Mouse (Mus musculus) adrenal gland, postnatal 36 days (tissue): Measurements from ENCODE around the gene Spryd3. TPM values are rescaled to one million over a fixed set of nuclear protein-coding genes. Genes with fewer than 3 reads are reported as not detected.

ENCODE experiments used
- DNase-seq, 2 experiments: peaks; one replicate each; pipeline ENCODE4 v3.0.0; 2021; ENCODE audit warnings: mixed read lengths in 1 of 2
- total RNA-seq, 2 experiments: library from RNA; stranded (reverse); gene quantifications; 2 replicates each; pipeline ENCODE4 v1.2.3; 2021

The Spryd3 gene
- total RNA-seq, 2 experiments from 2014 or later = 34.4 to 42.4 TPM

DNA sequence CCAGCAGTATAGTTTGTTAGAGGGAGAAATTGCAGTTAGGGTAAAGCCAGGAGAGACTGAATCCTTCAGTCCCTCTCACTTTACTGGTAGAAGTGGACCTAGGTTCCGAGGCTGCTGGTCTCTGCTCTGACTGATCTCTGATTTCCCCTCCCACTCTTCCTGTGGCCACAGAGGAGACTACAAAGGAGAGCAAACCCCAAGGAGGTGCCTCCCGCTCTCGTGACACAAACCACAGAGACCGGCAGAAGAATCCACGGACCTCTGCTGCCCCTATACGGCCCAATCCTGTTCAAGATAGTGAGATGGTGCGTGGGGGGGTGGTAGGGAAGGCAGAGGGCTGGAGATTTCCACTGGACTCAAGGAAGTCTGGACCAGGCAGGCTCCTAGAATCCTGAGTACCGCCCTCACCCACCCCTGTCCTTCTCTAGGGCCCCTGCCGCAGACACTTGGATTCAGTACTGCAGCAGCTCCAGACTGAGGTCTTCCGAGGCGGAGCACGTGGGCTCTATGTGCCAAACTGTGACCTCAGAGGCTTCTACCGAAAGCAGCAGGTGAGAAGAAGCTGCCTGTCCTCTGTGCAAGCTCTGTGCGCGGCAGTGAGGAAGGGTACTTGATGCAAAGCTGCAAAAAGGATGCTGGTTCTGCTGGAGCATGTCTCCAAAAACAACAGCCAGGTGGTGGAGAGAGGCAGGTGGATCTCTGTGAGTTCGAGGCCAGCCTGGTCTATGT is 11.8 kb upstream of the Spryd3 start:
- no peak for DNase-seq

DNA sequence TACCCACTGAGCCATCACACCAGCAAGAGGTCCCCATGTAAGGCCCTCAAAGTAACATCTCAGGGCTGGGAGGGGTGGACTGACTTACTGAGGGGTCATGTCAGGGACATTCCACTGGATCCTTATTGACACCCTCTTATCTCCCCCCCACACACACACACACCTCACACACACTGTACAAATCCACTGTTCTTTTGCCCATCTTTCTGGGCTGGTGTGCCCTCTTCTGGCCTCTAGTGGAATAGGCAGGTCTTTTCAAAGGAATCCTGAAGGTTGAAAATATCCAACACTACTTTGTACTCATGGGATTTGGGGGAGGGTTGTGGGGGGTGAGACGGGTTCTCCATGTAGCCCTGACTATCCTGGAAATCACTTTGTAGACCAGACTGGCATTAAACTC is 10.8 kb upstream of the Spryd3 start:
- peak; percentile 44 to 60 for DNase-seq

DNA sequence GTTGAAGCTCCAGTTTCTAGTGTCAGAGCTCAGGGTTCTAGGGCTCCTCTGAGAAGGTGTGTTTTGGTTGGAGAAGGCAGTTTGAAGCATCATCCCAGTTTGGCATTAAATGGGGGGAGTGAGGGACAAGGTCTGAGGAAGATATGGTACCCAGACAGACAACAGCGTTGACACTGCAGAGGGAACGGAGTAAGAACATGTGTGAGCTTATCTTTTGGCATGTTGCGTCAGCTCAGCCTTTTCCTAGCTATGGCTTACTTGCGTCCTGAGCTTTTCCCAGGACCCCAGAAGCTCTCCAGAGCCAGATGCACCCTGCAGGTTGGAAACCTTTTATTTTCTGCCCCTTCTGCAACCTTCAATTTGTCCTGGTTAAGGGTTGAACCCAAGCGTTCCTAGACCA is 10.1 kb upstream of the Spryd3 start:
- DNase-seq = no peak

DNA sequence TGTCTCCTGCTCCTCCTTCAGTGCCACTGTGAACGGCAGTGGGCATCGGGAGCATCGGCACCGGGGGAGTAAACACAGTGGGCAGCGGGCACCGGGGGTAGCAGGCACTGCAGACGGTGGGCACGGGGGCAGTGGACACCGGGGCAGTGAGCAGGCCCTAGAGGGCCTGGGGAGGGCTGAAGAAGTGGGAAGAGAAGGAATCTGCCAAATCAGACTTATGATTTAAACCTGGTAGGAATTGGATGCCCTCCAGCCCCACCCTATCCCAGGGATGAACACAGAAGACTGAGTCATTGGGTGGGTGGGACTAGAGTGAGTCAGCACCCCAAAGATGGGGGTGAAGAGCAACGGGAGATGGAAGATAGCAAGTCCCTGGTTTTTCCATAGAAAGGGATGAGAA is 9.3 kb upstream of the Spryd3 start:
- peak; percentile 86 to 89 for DNase-seq

DNA sequence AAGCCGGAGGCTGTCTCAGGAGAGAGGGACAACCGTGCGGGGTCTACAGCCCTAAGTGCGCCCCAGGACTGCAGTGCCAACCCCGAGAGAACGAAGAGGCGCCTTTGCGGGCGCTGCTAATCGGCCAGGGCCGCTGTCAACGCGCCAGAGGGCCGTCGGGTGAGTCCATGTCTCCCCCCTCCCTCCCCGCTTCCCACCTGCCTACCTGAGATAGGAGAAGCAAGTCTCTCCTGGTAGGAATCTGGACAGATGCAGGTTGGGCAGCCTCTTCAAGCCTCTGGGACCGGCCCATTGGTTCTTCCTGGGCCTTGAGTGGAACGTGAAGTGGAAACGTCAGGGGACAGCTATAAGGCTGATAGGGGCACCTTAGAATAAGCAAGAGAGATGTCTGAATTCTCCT is 8.7 kb upstream of the Spryd3 start:
- DNase-seq = no peak

DNA sequence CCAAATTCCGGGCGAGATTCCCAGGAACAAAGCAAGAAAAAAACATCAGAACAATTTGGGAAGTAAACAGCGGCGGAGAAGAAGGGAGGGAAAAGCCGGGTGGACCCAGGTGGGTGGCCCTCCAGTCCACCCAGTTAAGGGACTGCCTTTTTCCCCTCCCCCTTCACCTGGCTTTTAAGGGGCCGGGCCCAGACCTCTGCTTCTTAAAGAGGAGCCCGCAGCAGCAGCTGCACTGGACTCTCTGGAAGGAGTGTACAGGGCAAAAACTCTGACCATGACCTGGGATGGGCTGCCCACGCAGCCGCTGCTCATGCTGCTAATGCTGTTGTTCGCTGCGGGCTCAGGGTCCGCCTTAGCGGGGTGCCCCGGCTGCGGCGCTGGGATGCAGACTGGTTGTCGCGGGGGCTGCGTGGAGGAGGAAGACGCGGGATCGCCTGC is 8.3 kb upstream of the Spryd3 start, which contains the start of gene Igfbp6:
Gene Igfbp6, plus strand, starts transcription at position 89 of the 438 bp plus-strand sequence.
- no peak for DNase-seq

DNA sequence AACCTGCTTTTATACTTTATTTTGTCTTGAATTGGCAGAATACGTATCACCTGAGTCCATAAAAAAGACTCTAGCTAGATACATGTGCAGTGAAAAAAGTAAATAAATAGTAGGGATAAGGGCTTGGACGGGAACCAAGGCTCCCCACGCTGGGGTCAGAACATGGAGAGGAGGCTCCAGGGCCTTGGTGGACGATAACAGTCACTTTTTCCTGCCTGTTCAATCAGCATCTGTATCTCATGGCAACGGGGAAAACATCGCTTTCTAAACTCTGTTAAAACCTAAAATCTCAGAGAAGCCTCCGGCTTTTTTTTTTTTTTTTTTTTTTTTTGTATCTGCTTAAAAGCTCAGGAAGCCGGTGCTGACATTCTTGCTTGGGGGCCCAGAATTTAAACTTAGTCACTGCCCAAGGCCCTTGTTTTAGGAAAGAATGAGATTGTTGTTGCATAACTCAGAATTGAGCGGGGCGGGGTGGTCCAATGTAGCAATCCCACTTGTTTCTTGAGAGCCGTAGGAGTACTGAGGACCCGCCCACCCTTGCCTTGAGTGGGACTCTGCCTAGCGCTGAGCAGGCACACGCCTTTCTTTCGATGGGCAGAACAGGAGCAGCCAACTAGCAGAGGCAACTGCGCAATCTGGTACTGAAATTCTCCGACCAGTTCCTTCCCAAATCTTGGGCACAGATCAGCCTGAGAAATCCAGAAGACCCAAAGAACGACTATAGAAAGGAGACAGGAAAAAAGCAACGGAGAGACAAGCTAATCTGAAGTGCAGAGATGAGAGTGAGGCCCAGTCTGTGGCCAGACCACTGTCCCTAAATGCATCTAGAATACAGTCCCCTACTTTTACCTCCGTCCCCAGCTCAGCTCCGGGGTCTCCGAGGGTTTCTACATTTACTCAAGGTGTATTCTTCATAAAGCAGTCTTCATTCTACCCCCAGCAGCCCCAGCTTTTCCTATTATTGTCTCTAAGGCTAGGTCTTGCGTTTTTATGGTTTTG is 7.2 kb upstream of the Spryd3 start:
- no peak for DNase-seq

DNA sequence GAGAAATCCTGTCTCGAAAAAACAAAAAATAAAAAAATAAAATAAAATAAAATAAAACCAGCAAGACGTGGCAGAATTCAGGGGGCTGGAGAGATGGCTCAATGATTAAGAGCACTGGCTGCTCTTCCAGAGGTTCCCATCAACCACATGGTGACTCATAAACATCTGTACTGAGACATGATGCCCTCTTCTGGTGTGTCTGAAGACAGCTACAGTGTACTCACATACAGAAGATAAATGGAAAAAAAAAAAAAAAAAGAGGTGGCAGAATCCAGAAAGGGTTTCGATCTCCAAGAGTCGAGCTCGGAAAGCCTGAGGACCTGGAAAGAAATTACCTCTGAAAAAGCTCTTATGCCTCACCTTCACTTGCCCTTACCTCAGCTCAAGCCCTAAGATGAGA is 5.1 kb upstream of the Spryd3 start:
- DNase-seq = no peak

DNA sequence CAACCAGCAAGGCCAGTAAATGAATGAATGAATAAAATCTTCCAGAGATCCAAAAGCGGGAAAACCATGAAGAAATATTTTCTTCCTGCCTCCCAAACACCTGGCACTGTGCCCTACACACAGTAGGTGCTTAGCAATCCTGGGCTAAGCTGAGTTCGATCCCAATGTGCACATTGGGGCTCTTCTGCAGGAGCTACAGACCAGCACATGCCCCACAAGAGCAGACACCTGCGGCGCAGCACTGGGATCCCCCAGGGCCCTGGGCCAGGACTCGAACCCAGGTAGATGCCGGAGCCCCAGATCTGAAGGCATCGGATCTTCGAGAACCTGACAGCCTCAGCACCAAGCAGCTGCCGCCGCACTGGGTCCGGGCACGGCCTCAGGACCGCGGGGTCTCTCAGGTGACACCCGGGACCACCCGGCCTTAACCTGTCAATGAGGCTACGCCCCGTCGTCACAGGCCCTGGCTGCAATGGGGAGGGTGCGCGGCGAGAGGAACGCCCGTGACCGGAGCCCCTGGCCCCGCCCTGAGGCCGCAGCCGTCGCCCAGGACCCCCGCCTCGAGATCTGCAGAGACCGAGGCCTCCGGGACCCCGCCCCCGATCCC is 409 bp downstream of the Spryd3 start:
- no peak for DNase-seq

DNA sequence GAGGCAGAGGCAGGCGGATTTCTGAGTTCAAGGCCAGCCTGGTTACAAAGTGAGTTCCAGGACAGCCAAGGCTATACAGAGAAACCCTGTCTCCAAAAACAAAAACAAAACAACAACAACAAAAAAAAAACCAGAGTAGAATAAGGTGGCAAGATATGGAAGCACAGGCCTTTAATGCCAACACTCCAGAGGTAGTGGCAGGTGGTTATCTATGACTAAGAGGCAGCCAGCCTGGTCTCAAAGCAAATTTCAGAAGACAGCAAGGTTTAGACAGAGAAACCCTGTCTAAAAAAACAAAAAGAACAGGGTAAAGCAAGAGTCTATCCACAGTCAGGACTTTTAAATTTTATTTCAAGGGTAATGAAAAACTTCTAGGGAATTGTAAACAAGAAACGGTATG is 1.3 kb downstream of the Spryd3 start:
- DNase-seq = no peak

DNA sequence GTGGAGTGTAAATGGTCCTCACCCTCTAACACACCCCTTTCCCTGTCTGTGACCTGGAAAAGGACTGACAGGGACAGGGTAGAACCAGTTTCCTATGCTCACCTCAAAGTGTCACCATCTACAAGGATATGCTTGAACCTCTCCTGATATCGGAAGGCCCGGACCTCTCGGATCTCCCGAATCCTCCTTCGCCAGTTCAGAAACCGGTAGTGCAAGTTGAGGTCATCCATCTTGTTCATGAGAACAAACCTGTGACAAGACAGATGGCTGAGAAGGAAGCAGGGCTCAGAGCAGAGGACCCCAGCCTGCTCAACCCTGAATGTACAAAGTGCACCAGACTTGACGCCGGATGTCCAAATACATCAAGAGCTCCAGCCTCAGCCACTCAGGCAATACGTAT is 2.7 kb downstream of the Spryd3 start:
- DNase-seq = no peak

DNA sequence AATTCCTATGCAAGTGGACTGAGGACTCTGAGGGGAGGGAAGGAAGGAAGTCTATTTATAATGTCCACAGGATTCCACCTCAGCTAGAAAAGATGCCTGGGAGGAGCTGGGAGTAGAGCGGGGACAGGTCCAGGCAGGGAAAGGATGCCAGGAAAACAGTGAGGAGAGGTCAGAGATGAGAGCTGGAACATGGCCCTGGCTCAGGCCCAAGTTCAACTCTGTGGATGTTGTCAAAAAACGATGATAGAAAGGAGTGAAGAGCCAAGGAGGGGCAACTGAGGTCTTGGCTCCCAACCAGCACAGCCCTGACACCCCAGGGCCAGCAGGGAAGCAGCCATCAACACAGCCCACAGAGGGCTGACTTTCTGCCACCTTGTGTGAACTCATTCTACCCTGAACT is 9.7 kb downstream of the Spryd3 start:
- peak; percentile 76 to 80 for DNase-seq

DNA sequence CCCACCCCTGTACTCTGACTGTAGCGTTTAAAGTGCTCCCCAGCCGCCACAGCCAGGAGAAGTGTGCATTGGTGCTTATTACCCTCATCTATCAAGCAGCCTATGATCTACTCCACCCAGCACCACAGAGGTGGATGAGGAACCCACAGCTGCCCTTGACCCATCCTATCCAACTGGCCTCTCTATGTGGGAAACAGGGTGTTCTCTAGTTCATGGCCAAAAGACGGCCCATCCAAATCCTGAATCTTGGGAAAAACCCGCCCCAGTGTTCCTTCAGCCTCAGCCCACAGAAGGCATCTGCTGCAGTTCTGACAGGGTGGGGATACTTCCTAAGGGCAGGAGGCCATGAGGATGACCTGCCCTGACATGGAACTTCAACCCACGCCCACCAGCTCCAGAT is 15.5 kb downstream of the Spryd3 start:
- DNase-seq = no peak

DNA sequence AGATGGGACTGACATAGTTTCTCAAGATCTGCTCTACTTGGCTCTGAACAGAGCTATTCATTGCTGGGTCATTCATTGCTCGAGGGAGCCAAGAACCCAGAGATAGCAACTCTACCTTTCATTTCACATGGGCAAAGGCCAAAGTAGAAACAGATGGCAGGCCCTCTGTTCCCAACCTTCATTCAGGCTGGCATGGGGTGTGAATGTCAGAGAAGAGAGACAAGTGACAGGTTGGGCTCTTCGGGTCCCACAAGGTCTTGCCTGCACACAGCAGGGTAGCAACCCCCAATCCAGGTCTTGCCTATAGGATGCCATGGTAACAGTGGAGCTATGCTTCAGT is 16.2 kb downstream of the Spryd3 start:
- DNase-seq = no peak

DNA sequence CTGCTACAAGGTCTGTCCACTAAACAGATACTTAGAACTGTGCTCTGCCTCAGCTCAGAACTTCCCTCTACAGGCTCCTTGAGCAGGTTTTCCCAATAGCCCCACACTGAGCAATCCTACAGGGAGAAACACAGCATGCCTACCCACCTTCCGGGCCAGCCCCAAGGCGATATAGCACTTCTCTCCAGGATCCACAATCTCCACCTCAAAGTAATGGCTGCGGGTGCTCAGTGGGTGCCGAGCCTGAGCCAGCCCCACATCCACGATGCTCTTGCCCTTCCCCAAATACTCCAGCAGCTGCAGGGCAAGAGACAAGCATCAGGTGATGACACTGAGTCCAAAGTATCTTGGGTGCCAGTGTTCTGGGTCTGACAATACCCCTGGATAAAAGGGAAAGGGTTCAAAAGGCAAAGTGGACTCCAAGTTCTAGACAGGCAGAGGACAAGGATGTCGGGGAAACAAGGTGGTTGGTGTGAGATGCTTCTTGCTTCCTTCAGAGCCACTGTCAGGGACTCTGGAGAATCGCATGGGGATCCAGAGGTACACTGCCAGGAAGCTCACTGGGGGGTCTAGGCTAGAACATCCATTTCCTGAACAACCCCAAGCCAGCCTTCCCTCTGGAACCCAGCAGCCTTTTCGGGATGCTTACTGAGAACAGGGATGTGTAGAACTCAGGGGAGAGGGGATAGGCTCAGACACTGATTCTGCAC is 16.8 kb downstream of the Spryd3 start:
- no peak for DNase-seq

DNA sequence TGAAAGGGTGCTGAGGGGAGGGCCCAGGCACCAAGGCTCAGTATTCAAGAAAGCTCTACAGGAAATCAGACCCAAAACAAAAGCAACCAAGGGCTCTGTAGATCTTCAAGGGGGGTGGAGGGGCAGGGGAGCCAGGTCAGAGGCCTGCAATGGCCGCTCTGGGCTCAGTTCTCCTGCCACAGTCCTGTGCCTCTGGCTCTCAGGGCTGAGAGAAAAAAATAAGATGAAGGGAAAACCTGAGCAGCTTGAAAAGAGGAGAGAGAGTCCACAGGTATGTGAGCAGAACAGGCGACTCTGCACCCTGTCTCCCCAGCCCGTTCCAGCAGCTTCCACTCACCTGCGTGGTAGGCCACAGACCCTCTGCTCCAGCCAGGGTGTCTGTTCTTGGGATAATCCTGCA is 17.4 kb downstream of the Spryd3 start:
- no peak for DNase-seq

DNA sequence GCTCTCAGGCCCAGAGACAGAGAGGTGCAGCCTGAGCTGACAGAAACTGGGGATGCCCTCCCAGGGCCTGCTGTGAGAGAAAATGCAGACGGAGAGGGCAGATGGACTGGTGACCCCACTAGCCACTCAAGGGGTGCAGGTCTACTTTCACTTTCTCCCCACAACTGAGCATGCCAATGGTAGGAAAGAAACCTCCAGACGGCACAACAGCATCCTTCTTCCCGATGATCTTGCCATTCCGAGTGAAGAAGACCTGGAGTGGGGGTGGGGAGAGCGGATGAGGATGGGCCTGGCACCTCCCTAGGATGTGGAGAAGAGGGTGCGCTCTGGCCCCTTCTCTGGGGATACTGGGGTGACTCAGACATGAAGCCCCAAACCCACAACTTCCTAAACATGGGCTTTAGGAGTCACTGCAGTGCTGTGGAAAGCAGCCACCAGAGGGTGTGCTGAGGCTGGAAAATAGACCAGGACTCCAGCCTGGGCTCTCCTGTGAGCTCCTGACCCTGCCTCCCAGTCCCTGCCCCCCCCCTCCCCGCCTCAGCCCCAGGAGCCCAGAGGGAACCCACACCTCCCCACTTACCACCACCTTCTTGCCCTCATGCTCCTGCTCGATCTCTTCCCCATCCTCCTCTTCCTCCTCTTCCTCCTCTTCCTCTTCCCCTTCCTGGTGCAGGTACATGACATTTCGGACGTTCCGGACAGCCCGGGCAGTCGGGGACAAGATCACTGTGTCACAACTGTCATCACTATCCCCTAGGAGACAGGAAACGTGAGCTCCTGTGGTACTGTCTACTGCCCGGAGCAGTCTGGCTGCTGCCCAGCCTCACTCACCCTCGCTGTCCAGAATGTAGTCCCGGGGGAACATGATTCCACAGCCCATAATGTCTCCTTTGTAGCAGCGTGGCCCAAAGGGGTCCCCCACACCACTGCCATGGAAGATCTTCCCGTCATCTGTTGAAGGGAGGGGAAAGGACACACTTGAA is 18.3 kb downstream of the Spryd3 start:
- DNase-seq = peak in 1 of 2 experiments; percentile 26

DNA sequence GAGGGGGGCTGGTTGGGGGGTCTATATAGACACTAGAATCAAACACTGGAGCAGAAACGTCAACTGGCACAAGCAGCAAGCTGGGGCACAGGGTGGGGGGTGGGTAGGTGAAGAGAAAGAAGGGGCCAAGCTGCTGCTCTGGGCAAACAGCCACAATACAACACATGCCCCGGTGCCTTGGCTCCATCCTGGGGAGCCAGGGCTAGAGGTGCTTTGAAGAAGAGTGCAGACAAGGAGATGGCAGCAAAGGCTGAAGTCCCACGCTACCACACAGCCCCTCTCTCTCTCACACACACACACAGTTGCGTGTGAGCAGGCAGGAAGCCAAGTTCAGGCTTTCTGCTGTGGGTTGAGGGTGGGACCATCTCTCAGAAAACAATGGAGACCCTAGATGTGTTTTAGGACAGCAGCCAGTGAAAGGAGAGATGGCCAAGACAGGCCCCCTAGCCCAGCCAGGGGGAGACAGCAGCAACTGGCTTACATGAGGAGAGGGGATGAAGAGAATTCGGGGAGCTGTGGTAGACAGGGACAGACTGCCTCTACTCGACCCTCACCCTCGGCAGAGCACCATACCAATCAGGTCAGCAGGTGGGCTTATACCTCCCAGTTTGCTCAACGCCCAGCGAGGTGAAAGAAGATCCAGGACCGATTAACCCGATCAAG is 19.1 kb downstream of the Spryd3 start:
- no peak for DNase-seq

DNA sequence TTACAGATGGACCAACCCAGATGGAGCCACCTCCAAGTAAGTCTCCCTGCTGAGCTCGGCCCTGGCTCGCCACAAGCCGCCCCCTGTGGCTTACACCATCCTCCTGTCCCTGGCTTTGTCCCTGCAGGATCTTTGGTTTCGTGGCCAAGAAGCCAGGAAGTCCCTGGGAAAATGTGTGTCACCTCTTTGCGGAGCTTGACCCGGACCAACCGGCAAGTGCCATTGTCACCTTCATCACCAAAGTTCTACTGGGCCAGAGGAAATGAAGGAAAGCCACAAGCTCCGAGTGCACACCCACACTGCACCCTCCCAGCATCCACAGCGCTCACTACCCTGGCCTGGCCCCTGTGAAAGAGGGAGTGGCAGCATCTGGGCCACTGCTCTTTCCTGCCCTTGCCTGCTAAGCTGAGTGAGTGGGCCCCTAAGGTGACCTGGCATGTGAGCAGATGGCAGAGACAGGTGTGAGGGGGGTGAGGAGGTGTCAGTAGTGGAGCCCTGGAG is 20.3 kb downstream of the Spryd3 start:
- DNase-seq = no peak

DNA sequence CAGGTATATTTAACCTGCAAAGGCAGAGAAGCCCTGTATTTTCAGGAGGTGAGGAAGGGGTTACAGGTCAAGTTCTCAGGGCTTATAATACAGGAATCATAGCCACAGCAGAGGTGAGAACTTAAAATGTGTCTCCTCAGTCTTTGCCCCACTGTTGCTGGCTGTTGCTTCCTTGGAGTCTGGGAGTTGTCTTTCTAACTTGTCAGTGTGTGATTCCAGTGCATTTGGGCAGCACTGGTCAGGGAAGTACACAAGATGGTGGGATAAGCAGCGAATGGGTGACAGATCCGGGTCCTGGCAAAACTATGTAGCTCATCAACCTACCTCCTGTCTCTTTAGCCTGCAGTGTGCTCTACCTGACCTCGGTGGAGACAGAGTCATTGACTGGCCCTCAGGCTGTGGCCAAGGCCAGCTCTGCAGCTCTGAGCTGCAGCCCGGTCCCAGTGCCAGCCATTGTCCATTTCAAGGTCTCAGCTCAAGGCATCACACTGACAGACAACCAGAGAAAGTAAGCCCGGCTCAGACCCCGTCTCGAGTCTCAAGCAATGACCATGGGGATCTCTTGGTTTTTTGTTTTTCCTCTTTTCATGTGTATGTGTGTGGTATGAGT is 21.3 kb downstream of the Spryd3 start:
- peak; percentile 78 to 84 for DNase-seq
